Mouse (Mus musculus) hindbrain, postnatal 0 days (tissue): Measurements from ENCODE around the gene Slc27a1. TPM values are rescaled to one million over a fixed set of nuclear protein-coding genes. Genes with fewer than 3 reads are reported as not detected.

Source experiments
- ATAC-seq: fragments of 200-750 bp; cut with Nextera tagmentation; 2 replicates; pipeline ENCODE4 v1.8.0; 2017; ENCODE audit warnings: mild to moderate bottlenecking, moderate TSS enrichment, moderate library complexity
- DNase-seq: peaks from one replicate; pipeline ENCODE4 v3.0.0-alpha.2; 2015; ENCODE audit warnings: low spot score
- H3K27ac ChIP-seq: fragments of 300-500 bp; sonication (generic); 2 replicates; pipeline ENCODE4 v1.5.1; 2014; ENCODE audit warnings: mild to moderate bottlenecking
- H3K27me3 ChIP-seq: fragments of 300-500 bp; sonication (generic); 2 replicates; pipeline ENCODE4 v1.6.1; 2014; ENCODE audit warnings: low read length, mixed read lengths; ENCODE audit not compliant: insufficient read depth
- H3K36me3 ChIP-seq: fragments of 300-500 bp; sonication (generic); 2 replicates; pipeline ENCODE4 v1.6.1; 2014; ENCODE audit warnings: low read length, mixed read lengths; ENCODE audit not compliant: insufficient read depth
- H3K4me1 ChIP-seq: fragments of 300-500 bp; sonication (generic); 2 replicates; pipeline ENCODE4 v1.6.1; 2014; ENCODE audit warnings: antibody characterized with exemption, low read length, mixed read lengths; ENCODE audit not compliant: insufficient read depth
- H3K4me2 ChIP-seq: fragments of 300-500 bp; sonication (generic); 2 replicates; pipeline ENCODE4 v1.6.1; 2014; ENCODE audit warnings: low read depth, mild to moderate bottlenecking, low read length, moderate library complexity, mixed read lengths
- H3K4me3 ChIP-seq: fragments of 300-500 bp; sonication (generic); 2 replicates; pipeline ENCODE4 v1.5.1; 2014; ENCODE audit warnings: low read length
- H3K9ac ChIP-seq: fragments of 300-500 bp; sonication (generic); replicated peaks from 2 replicates; pipeline ENCODE4 v1.6.1; 2014; ENCODE audit warnings: mild to moderate bottlenecking, low read length, moderate library complexity, mixed read lengths
- H3K9me3 ChIP-seq: fragments of 300-500 bp; sonication (generic); 2 replicates; pipeline ENCODE4 v1.6.1; 2016; ENCODE audit warnings: low read length, mixed read lengths
- CTCF ChIP-seq: IDR thresholded peaks from 2 replicates; pipeline ENCODE4 v1.5.1; 2016; ENCODE audit warnings: antibody characterized with exemption, control low read depth, low read depth
- WGBS: fragments of 180-500 bp; shearing (Covaris S2); extraction: QIAGEN DNeasy Blood & Tissue Kit; methylation state at CpG from one replicate; pipeline ENCODE4 v1.1.7; 2014; 5-methylcytosine and 5-hydroxymethylcytosine counted together
- polyA plus RNA-seq: library from polyadenylated mRNA; unstranded; fragments of >200 nt; fragmentation: Nextera tagmentation; extraction: Ambion mirVana; gene quantifications from 2 replicates; pipeline ENCODE4 v1.2.1, GENCODE M21; 2015
- total RNA-seq: library from RNA; depleted of rRNA; stranded (reverse); fragments of >200 nt; gene quantifications from 2 replicates; pipeline ENCODE4 v1.2.3, GENCODE M21; 2014

Gene Slc27a1
- total and polyA plus RNA-seq, 2 experiments from 2014 or later: 127 to 238 TPM

- 67% methylated on average over 1 of the region's 1 CpGs for WGBS
- no peak for ATAC-seq
- H3K27ac ChIP-seq: no peak overlapping the region
- no peaks in the 10 kb centered on the region; the same call in 1 of the 2 replicates for H3K4me1 ChIP-seq
- no peak for TF ChIP-seq CTCF
- H3K4me2 ChIP-seq: no peak overlapping the region
- no peaks in the 10 kb centered on the region for H3K9me3 ChIP-seq
- H3K36me3 ChIP-seq: peaks cover 11% of the 10 kb centered on the region; the same call in 1 of the 2 replicates
- no peak overlapping the region for H3K9ac ChIP-seq
- no peaks in the 10 kb centered on the region for H3K27me3 ChIP-seq
- DNase-seq: no peak
- no peak overlapping the region for H3K4me3 ChIP-seq
Measured at GRCm38 (mm10) chr8:71579009-71579408, 10.3 kb downstream of the Slc27a1 start.

GRCm38 (mm10) chr8:71579476-71579875 lies 10.8 kb downstream of the Slc27a1 start:
- H3K9ac ChIP-seq: 0 out of 2 replicates have a peak overlapping the region, but pooled peaks have one; percentile 4
- DNase-seq (peak; percentile 42), ATAC-seq (no peak)
- H3K36me3 ChIP-seq: peaks cover 15% of the 10 kb centered on the region
- no peaks in the 10 kb centered on the region for H3K27me3 ChIP-seq
- 54% methylated on average over 14 of the region's 14 CpGs for WGBS
- no peak overlapping the region for H3K4me3 ChIP-seq
- no peak overlapping the region for H3K27ac ChIP-seq
- H3K4me1 ChIP-seq: no peaks in the 10 kb centered on the region; the same call in 1 of the 2 replicates
- no peak overlapping the region for H3K4me2 ChIP-seq
- TF ChIP-seq CTCF: no peak
- no peaks in the 10 kb centered on the region for H3K9me3 ChIP-seq

- H3K9ac ChIP-seq: no peak overlapping the region
- ATAC-seq (0 out of 2 replicates have a peak, but pooled peaks have one; percentile 10), DNase-seq (peak; percentile 52)
- no peaks in the 10 kb centered on the region; the same call in 1 of the 2 replicates for H3K4me1 ChIP-seq
- H3K36me3 ChIP-seq: peaks cover 23% of the 10 kb centered on the region
- H3K27ac ChIP-seq: no peak overlapping the region
- H3K4me3 ChIP-seq: no peak overlapping the region
- WGBS: 30% methylated on average over 9 of the region's 9 CpGs
- TF ChIP-seq CTCF: no peak
- no peaks in the 10 kb centered on the region for H3K9me3 ChIP-seq
- H3K27me3 ChIP-seq: no peaks in the 10 kb centered on the region
- no peak overlapping the region for H3K4me2 ChIP-seq
Measured at GRCm38 (mm10) chr8:71580201-71580600, 11.5 kb downstream of the Slc27a1 start.

- ATAC-seq (peak; percentile 24; the same call in 1 of the 2 replicates), DNase-seq (peak; percentile 72)
- H3K27ac ChIP-seq: no peak overlapping the region
- 65% methylated on average over 2 of the region's 2 CpGs for WGBS
- H3K4me1 ChIP-seq: no peaks in the 10 kb centered on the region; the same call in 1 of the 2 replicates
- H3K27me3 ChIP-seq: no peaks in the 10 kb centered on the region
- H3K9me3 ChIP-seq: no peaks in the 10 kb centered on the region
- TF ChIP-seq CTCF: peak; percentile 78
- H3K4me2 ChIP-seq: no peak overlapping the region
- H3K4me3 ChIP-seq: no peak overlapping the region
- peaks cover 32% of the 10 kb centered on the region for H3K36me3 ChIP-seq
- no peak overlapping the region for H3K9ac ChIP-seq
Measured at GRCm38 (mm10) chr8:71586891-71587290, 18.2 kb downstream of the Slc27a1 start.

GRCm38 (mm10) chr8:71588762-71589161 lies 20.1 kb downstream of the Slc27a1 start:
- Histone ChIP-seq H3K4me1 (peaks cover 7% of the 10 kb centered on the region), H3K36me3 (peaks cover 25% of the 10 kb centered on the region), H3K4me3 (no peak overlapping the region), H3K27ac (no peak overlapping the region), H3K4me2 (no peak overlapping the region), H3K27me3 (no peaks in the 10 kb centered on the region), H3K9ac (no peak overlapping the region), H3K9me3 (no peaks in the 10 kb centered on the region)
- no peak for ATAC-seq
- no peak for TF ChIP-seq CTCF
- WGBS: 69% methylated on average over 3 of the region's 3 CpGs
- DNase-seq: no peak

GRCm38 (mm10) chr8:71591017-71591416 lies 22.3 kb downstream of the Slc27a1 start:
- DNase-seq (no peak), ATAC-seq (no peak)
- H3K9ac ChIP-seq: peak overlapping the region; percentile 84
- no peaks in the 10 kb centered on the region for H3K27me3 ChIP-seq
- H3K36me3 ChIP-seq: peaks cover 3% of the 10 kb centered on the region; the same call in 1 of the 2 replicates
- peak overlapping the region; percentile 84 for H3K4me2 ChIP-seq
- peak overlapping the region; percentile 98 for H3K27ac ChIP-seq
- WGBS: 29% methylated on average over 5 of the region's 5 CpGs
- no peaks in the 10 kb centered on the region for H3K9me3 ChIP-seq
- H3K4me3 ChIP-seq: peak overlapping the region; percentile 71
- TF ChIP-seq CTCF: no peak
- peaks cover 8% of the 10 kb centered on the region for H3K4me1 ChIP-seq
